Mouse (Mus musculus) ES-E14 (cell line): Measurements from ENCODE around the gene Cbl.
A peak's percentile ranks its signal among the peaks of the same experiment; 100 is the strongest.

ENCODE experiments used
- CHD2 ChIP-seq: IDR thresholded peaks from 2 replicates; pipeline ENCODE4 v1.6.1; 2014; ENCODE audit warnings: mild to moderate bottlenecking, low read depth, low read length, inconsistent platforms
- HCFC1 ChIP-seq: IDR thresholded peaks from 2 replicates; pipeline ENCODE4 v1.6.1; 2012; ENCODE audit warnings: low read length, inconsistent platforms, borderline replicate concordance; ENCODE audit not compliant: insufficient read depth
- MAFK ChIP-seq: IDR thresholded peaks from 2 replicates; pipeline ENCODE4 v1.6.1; 2014; ENCODE audit warnings: mild to moderate bottlenecking, low read depth, low read length, inconsistent platforms; ENCODE audit not compliant: insufficient read depth
- ZC3H11A ChIP-seq: IDR thresholded peaks from 2 replicates; pipeline ENCODE4 v1.6.1; 2012; ENCODE audit warnings: low read depth, mild to moderate bottlenecking, inconsistent platforms, low read length, borderline replicate concordance
- ZNF384 ChIP-seq: IDR thresholded peaks from 2 replicates; pipeline ENCODE4 v1.6.1; 2012; ENCODE audit warnings: low read depth, low read length, inconsistent platforms

DNA sequence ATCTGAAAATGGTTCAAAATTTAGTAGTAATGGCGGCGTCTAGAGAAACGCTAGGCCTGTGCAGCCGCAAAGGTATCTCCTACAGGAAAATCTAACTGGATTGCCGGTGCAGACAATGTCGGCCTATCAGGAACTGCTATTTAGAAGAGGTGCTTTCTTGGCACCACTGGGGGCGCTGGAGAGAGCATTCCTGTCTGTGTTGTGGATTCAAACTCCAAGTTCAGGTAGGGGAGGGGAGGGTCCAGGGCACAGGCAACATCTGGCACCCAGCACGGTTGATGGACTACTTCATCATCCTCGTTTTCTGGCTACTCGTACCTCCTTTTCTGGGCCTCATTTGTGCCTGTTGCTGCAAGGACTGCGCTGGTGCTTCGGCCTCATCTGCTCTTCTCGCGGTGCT is 55.5 kb downstream of the Cbl start:
- TF ChIP-seq ZNF384 (no peak), CHD2 (no peak), ZC3H11A (no peak), HCFC1 (0 out of 2 replicates have a peak, but pooled peaks have one; percentile 28), MAFK (no peak)
